Mouse (Mus musculus): Measurements from ENCODE around the gene Itgb3.
A peak's percentile ranks its signal among the peaks of the same experiment; 100 is the strongest.

The Itgb3 gene

GRCm38 (mm10) chr11:104582630-104583364 lies 25.0 kb upstream of the Itgb3 start:
- DNase-seq (ENCODE audit: low read depth, low spot score), result no peak

DNA sequence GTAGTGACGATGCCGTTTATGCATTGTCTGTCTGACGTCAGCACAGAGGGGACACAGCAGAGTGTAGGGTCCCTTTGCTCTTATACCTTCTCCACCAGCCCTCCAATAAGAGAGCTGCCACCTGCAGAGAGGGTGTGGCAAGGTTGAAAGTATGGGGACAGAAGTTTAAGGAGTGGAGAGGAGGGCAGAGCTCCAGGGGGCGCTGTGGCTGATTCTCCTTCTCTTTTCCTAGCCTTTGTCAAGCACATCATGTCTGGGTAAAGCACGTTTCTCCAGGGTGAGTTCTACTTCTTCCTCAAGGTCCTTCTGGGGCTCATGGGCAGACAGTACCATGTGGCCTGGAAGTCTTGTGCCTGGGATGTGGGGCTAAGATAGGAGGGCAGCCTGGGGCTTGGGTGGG lies 22.3 kb upstream of the Itgb3 start:
- DNase-seq (ENCODE audit: low read depth, low spot score), result peak; percentile 81

- DNase-seq (ENCODE audit: low read depth, low spot score), result no peak
Observed at GRCm38 (mm10) chr11:104587904-104588303, 19.9 kb upstream of the Itgb3 start.

- no peak for DNase-seq (ENCODE audit: low read depth, low spot score)
Observed at GRCm38 (mm10) chr11:104588513-104588912, 19.3 kb upstream of the Itgb3 start.

GRCm38 (mm10) chr11:104589570-104589969 lies 18.2 kb upstream of the Itgb3 start:
- no peak for DNase-seq (ENCODE audit: low read depth, low spot score)

GRCm38 (mm10) chr11:104590148-104590547 lies 17.7 kb upstream of the Itgb3 start:
- DNase-seq (ENCODE audit: low read depth, low spot score), result peak; percentile 84

- DNase-seq (ENCODE audit: low read depth, low spot score), result no peak
Observed at GRCm38 (mm10) chr11:104592066-104592835, 15.5 kb upstream of the Itgb3 start.

DNA sequence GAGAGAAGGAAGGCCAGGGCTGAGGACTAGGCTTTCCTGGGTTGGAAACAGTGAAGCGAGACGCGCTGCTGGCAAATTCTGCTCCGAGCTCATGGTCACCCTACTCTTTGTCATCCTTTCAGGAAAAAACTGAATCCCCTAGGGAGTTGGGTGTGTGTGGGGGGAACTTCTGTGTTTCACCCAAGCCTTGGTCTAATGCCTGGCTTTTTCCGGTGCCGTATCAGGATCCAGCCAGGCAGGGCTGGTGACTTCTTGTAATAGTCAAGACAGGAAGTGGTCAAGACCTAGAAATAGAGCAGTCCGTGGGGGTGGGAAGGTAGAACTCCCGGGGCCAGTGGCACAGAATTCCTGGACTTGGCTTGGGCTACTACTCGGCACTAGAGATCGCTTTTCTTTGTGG lies 11.4 kb upstream of the Itgb3 start:
- no peak for DNase-seq (ENCODE audit: low read depth, low spot score)

DNA sequence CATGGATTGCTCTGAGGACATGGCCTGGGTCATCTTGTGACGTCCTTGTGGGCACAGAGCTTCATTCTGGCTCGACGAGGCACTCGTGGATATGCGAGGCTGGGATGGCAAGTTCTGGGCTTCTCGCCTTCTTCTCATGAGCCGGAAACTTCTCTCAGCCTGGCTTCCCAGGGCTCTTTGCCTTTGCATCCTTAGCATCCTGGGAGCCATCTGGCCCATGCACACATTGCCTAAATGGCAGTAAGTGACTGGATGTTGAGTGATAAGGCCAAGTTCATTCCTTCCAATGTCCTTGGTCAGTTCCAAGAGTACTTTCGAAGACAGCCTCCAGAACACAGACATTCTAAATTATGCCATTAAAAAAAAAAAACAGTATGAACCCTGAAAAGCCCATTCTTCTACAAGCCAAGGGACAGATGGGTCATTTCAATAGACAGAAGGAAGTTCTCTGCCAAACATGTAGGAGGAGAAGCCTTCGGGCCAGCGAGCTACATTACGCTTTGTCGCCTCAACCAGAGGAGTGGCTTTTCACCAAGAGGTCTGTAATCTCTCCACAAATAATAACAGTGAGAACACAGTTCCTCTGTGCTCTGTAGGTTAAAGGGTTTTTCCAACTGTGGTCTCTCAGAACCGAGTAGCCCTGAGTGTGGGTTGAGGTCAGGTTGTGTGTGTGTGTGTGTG lies 8.4 kb upstream of the Itgb3 start:
- no peak for DNase-seq (ENCODE audit: low read depth, low spot score)

DNA sequence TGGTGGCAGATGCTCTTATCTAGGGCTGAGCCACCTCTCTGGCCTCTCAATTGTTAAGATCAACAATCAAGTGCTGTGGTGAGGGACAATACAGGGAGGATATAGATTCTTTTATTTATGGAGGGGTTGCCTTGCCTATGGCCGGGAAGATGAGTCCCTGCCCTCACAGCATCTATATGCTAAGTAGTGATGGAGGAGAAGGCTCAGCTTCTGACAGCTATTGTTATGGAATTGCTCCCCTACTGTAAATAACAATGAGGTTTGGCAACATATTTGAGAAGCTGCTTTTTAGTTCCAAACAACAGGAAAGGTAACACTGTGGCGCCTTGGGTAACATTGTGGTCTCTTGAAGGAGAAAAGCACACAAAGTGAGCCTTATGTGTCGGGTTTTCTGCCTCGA lies 7.1 kb upstream of the Itgb3 start:
- peak; percentile 94 for DNase-seq (ENCODE audit: low read depth, low spot score)

DNA sequence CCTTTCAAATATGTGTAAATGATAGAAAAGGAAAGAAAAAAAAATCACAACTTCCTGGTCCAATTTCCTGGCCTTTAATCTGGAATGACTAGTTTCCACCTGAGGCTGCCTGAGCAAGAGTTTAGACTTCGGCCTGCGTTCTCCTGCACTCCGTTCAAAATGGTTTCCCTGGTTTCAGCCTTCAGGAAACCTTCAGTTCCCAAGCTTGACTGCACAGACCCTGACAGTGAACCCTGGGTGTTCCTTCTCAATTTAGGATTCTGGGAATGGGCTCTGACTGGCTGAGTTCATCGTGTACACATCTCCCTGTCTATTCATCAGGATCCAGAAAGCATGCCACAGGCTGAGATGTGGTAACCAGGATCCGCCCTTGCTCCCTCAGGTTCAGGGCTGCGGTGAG lies 3.6 kb upstream of the Itgb3 start:
- no peak for DNase-seq (ENCODE audit: low read depth, low spot score)

- no peak for DNase-seq (ENCODE audit: low read depth, low spot score)
Observed at GRCm38 (mm10) chr11:104608249-104608920, 585 bp downstream of the Itgb3 start.

DNA sequence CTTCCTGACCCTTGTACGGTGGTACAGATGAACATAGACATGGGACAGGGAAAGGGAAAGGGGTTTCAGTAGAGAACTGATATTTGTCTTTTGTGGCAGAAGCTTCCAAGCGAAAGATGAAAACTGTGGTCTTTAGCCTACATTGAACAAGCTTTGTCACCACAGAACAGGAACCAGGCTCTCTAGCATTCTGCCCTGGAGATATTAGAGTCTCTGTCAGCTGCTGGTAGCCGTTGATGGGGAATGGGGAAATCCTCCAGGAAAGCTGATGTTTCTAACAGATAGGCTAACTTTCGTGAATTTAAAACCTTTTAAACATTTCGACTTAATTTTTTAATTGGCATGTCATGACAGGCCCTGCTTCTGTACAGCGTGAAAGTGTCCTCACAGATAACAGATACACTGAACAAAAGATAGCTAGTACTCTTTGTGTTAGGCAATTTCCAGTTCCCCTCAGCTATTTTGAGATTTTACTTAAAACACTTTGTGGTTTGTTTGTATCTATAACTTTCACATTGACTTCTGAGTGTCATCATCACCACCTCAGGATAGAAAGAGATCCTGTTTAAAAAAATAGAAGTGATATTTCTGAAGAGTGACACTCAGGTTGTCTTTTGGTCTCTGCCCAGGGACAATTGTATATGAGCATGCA lies 1.4 kb downstream of the Itgb3 start:
- no peak for DNase-seq (ENCODE audit: low read depth, low spot score)

GRCm38 (mm10) chr11:104609733-104610132 lies 1.9 kb downstream of the Itgb3 start:
- DNase-seq (ENCODE audit: low read depth, low spot score), result no peak

DNA sequence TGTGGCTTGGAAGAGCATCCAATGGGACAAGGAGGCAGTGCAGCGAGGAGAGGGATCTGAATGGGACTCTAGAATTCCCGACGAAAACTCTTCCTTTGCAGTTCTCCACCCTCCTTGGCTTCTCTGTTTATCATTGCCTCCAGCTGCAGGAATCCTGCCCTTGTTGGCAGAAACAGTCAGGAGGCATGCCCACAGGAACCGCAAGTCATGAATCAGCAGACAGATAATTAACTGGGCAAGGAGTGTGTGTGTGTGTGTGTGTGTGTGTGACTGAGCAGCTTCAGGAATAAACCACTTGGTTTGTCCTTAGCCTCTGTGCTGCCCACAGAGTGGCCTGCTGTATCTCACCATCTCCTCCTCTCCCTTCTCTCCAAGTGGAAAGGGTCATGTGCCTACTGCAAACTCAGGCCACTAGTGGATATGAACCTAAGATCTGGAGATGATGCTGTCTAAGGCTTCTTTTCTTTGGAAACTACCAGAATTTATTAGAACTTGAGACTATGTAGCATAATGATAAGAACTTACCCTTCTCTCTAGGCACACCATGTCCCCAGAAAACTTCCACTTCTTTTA lies 3.9 kb downstream of the Itgb3 start:
- no peak for DNase-seq (ENCODE audit: low read depth, low spot score)

DNA sequence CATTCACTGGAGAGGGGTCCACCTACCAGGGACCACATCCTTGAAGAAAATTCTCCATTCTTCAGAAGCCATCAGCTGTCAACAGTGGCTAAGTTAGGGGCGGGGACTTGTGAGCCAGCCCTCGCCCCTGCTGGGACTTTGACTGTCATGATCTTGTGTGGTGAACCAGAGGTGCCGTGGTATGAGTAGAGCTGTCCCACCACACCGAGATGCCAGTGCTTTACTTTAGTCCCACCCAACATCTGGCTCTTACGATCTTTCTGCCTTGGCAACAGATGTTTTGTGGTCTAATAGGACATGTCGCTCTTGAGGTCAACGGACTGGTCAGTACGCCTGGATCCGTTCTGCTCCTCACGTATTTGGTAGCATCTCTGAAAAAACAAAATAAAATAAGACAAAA lies 5.8 kb downstream of the Itgb3 start:
- no peak for DNase-seq (ENCODE audit: low read depth, low spot score)

GRCm38 (mm10) chr11:104614130-104614529 lies 6.3 kb downstream of the Itgb3 start:
- no peak for DNase-seq (ENCODE audit: low read depth, low spot score)

GRCm38 (mm10) chr11:104616182-104616581 lies 8.4 kb downstream of the Itgb3 start:
- DNase-seq (ENCODE audit: low read depth, low spot score), result no peak

- no peak for DNase-seq (ENCODE audit: low read depth, low spot score)
Observed at GRCm38 (mm10) chr11:104618638-104619076, 10.9 kb downstream of the Itgb3 start.

- DNase-seq (ENCODE audit: low read depth, low spot score), result peak; percentile 68
Observed at GRCm38 (mm10) chr11:104619084-104620022, 11.6 kb downstream of the Itgb3 start.
